Mouse (Mus musculus): ENCODE results near the gene Pank1.

DNA sequence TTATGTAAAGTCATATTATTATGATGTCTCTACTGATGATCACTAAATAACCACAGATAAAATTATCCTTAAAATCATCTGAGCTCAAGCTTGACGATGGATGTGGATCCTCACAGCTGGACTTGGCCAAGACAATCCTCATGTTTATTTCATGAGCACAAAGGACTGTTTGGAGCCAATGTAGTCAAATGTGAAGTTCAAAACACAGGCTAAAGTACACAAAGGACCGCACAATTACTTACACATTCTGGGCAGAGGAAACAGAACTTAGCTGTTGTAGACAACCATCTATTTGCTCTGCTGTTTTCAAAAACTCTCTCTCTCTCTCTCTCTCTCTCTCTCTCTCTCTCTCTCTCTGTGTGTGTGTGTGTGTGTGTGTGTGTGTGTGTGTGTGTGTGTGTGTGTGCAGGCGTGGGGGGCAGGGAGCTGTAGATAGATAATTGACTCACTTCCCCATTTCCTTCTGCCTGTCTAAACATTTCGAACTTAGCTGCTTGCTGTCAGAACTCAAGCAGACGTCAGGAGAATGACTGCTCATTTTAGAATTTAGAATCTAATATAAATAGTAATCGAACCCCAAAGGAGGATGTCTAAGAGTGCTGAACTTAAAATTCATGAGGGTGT is 79.5 kb downstream of the Pank1 start:
- no peak for TF ChIP-seq POLR2A (IDR thresholded peaks at IDR 0.05; ENCODE audit: low read depth, low read length)
- no peak for TF ChIP-seq CTCF (IDR thresholded peaks at IDR 0.05; ENCODE audit: extremely low read depth, insufficient read depth, insufficient read length, insufficient replicate concordance)
